Mouse (Mus musculus) ovary, postnatal 14 days (tissue): Measurements from ENCODE around the gene Wnk1.

Source experiments
- DNase-seq: peaks from one replicate; pipeline ENCODE4 v3.0.0; 2022; ENCODE audit warnings: low spot score

Gene Wnk1

GRCm38 (mm10) chr6:120040557-120040857 lies 2.0 kb upstream of the Wnk1 start:
- DNase-seq = no peak

- DNase-seq = peak; percentile 61
These were observed 1.4 kb upstream of the Wnk1 start for GRCm38 (mm10) chr6:120039668-120040556.

GRCm38 (mm10) chr6:120039256-120039563 lies 738 bp upstream of the Wnk1 start:
- peak; percentile 14 for DNase-seq

- DNase-seq = peak; percentile 54
These were observed 671 bp downstream of the Wnk1 start for GRCm38 (mm10) chr6:120037636-120038365.

- peak; percentile 44 for DNase-seq
These were observed 1.4 kb downstream of the Wnk1 start for GRCm38 (mm10) chr6:120037004-120037635.

- no peak for DNase-seq
These were observed 13.9 kb downstream of the Wnk1 start for GRCm38 (mm10) chr6:120024577-120024976.

- no peak for DNase-seq
These were observed 14.7 kb downstream of the Wnk1 start for GRCm38 (mm10) chr6:120023746-120024145.

GRCm38 (mm10) chr6:120022042-120022441 lies 16.4 kb downstream of the Wnk1 start:
- DNase-seq = no peak

GRCm38 (mm10) chr6:120019697-120020096 lies 18.8 kb downstream of the Wnk1 start:
- no peak for DNase-seq

- DNase-seq = no peak
These were observed 25.3 kb downstream of the Wnk1 start for GRCm38 (mm10) chr6:120013125-120013524.

- no peak for DNase-seq
These were observed 27.0 kb downstream of the Wnk1 start for GRCm38 (mm10) chr6:120011440-120011839.

GRCm38 (mm10) chr6:120011001-120011400 lies 27.5 kb downstream of the Wnk1 start:
- no peak for DNase-seq

- DNase-seq = no peak
These were observed 27.9 kb downstream of the Wnk1 start for GRCm38 (mm10) chr6:120010535-120010934.

GRCm38 (mm10) chr6:120001718-120002117 lies 36.8 kb downstream of the Wnk1 start:
- DNase-seq = peak; percentile 4

GRCm38 (mm10) chr6:119996480-119996879 lies 42.0 kb downstream of the Wnk1 start:
- no peak for DNase-seq

GRCm38 (mm10) chr6:119924235-119925005 lies 114.1 kb downstream of the Wnk1 start:
- peak; percentile 9 for DNase-seq

- DNase-seq = no peak
These were observed 115.9 kb downstream of the Wnk1 start for GRCm38 (mm10) chr6:119922544-119922943.

GRCm38 (mm10) chr6:119922136-119922535 lies 116.3 kb downstream of the Wnk1 start:
- DNase-seq = no peak

GRCm38 (mm10) chr6:119918561-119919181 lies 119.8 kb downstream of the Wnk1 start:
- DNase-seq = no peak

GRCm38 (mm10) chr6:119915710-119916109 lies 122.8 kb downstream of the Wnk1 start:
- no peak for DNase-seq

- DNase-seq = no peak
These were observed 126.4 kb downstream of the Wnk1 start for GRCm38 (mm10) chr6:119912046-119912445.

- DNase-seq = no peak
These were observed 133.0 kb downstream of the Wnk1 start for GRCm38 (mm10) chr6:119905461-119905860.
